In genomic region chr8:13430866-13431265, GRCm38 (mm10) we compare ENCODE assay signal across 21 mouse cellular contexts. TPM values are rescaled to one million over a fixed set of nuclear protein-coding genes. Genes with fewer than 3 reads are reported as not detected.
DNase-seq lines count a peak whose midpoint lies in the region; ATAC-seq and TF ChIP-seq lines count a peak whose summit lies in the region.
"Had no signal": no experiment of that assay in that cellular context is flagged by ENCODE, and none has a peak within 500 bp of the region (broad histone marks: within the 10 kb centered on the region; RNA-seq: fewer than 3 reads in every experiment).

No protein-coding gene starts in this region.

- H3K36me3 ChIP-seq in heart, embryonic 11.5 days (ENCODE audit: control insufficient read depth, insufficient read depth, low read length) = no peaks in the 10 kb centered on the region
- no peaks in the 10 kb centered on the region for H3K36me3 ChIP-seq in hindbrain, embryonic 13.5 days
- no peaks in the 10 kb centered on the region for H3K36me3 ChIP-seq in hindbrain, postnatal 0 days (ENCODE audit: insufficient read depth, low read length)
- H3K36me3 ChIP-seq in small intestine, adult 2 months (ENCODE audit: control insufficient read depth, insufficient read depth, low read length) = no peaks in the 10 kb centered on the region
- H3K36me3 ChIP-seq: forebrain, embryonic 15.5 days; heart, embryonic 13.5 days had no signal

- no peak for TF ChIP-seq CTCF in hindbrain, postnatal 0 days (IDR thresholded peaks at IDR 0.05; ENCODE audit: low read depth)
- no peak for TF ChIP-seq CTCF in small intestine, adult 2 months (IDR thresholded peaks at IDR 0.05; ENCODE audit: extremely low read depth, insufficient read length, insufficient replicate concordance, low read depth, low read length)

- TF ChIP-seq POLR2A in small intestine, adult 2 months (IDR thresholded peaks at IDR 0.05; ENCODE audit: low read depth, low read length) = no peak

- no peak for ATAC-seq in heart, embryonic 11.5 days (replicated peaks; ENCODE audit: insufficient number of reproducible peaks, low FRiP score, low TSS enrichment)
- no peak for ATAC-seq in hindbrain, embryonic 13.5 days (ENCODE audit: low FRiP score)
- ATAC-seq in hindbrain, postnatal 0 days = no peak
- ATAC-seq: forebrain, embryonic 15.5 days; intestine, embryonic 16.5 days had no signal

- H3K9ac ChIP-seq in heart, embryonic 11.5 days (ENCODE audit: low read depth, low read length) = no peak overlapping the region
- H3K9ac ChIP-seq in hindbrain, embryonic 13.5 days = no peak overlapping the region
- no peak overlapping the region for H3K9ac ChIP-seq in hindbrain, postnatal 0 days (replicated peaks; ENCODE audit: low read length)
- H3K9ac ChIP-seq: forebrain, embryonic 15.5 days; heart, embryonic 13.5 days had no signal

- H3K9me3 ChIP-seq in heart, embryonic 11.5 days (replicated peaks; ENCODE audit: control insufficient read depth, low read length) = no peaks in the 10 kb centered on the region
- no peaks in the 10 kb centered on the region for H3K9me3 ChIP-seq in hindbrain, embryonic 13.5 days
- no peaks in the 10 kb centered on the region for H3K9me3 ChIP-seq in hindbrain, postnatal 0 days (ENCODE audit: low read length)
- H3K9me3 ChIP-seq: forebrain, embryonic 15.5 days; heart, embryonic 13.5 days had no signal

- H3K4me1 ChIP-seq in heart, embryonic 11.5 days (ENCODE audit: control insufficient read depth, insufficient read depth, low read length) = no peaks in the 10 kb centered on the region
- H3K4me1 ChIP-seq in hindbrain, embryonic 13.5 days (replicated peaks) = peaks cover 9% of the 10 kb centered on the region
- no peaks in the 10 kb centered on the region for H3K4me1 ChIP-seq in hindbrain, postnatal 0 days (ENCODE audit: insufficient read depth, low read length)
- H3K4me1 ChIP-seq in small intestine, adult 2 months (ENCODE audit: control insufficient read depth, insufficient read depth, insufficient read length, low read length) = no peaks in the 10 kb centered on the region
- H3K4me1 ChIP-seq: forebrain, embryonic 15.5 days had no signal

- H3K4me3 ChIP-seq in heart, embryonic 11.5 days (ENCODE audit: low read depth, low read length) = no peak overlapping the region
- H3K4me3 ChIP-seq in hindbrain, embryonic 13.5 days = no peak overlapping the region
- no peak overlapping the region for H3K4me3 ChIP-seq in hindbrain, postnatal 0 days (ENCODE audit: low read length)
- H3K4me3 ChIP-seq in small intestine, adult 2 months (ENCODE audit: low read depth, low read length) = peak overlapping the region; percentile 25
- H3K4me3 ChIP-seq: forebrain, embryonic 15.5 days; heart, embryonic 13.5 days had no signal

- no peak overlapping the region for H3K4me2 ChIP-seq in heart, embryonic 11.5 days
- no peak overlapping the region for H3K4me2 ChIP-seq in hindbrain, embryonic 13.5 days
- no peak overlapping the region for H3K4me2 ChIP-seq in hindbrain, postnatal 0 days (ENCODE audit: low read depth, low read length)
- H3K4me2 ChIP-seq: forebrain, embryonic 15.5 days; heart, embryonic 13.5 days had no signal

- peaks cover 20% of the 10 kb centered on the region for H3K27me3 ChIP-seq in heart, embryonic 11.5 days (ENCODE audit: control insufficient read depth, insufficient read depth, low read length)
- H3K27me3 ChIP-seq in hindbrain, embryonic 13.5 days = peaks cover 24% of the 10 kb centered on the region
- H3K27me3 ChIP-seq in hindbrain, postnatal 0 days (ENCODE audit: insufficient read depth, low read length) = 0 out of 2 replicates have a peak, but pooled peaks cover 4% of the 10 kb centered on the region
- peaks cover 12% of the 10 kb centered on the region for H3K27me3 ChIP-seq in small intestine, adult 2 months (ENCODE audit: control insufficient read depth, insufficient read depth, low read length)

- no peak overlapping the region for H3K27ac ChIP-seq in heart, embryonic 11.5 days (ENCODE audit: low read depth, low read length)
- H3K27ac ChIP-seq in hindbrain, embryonic 13.5 days = 0 out of 2 replicates have a peak overlapping the region, but pooled peaks have one; percentile 5
- H3K27ac ChIP-seq in hindbrain, postnatal 0 days = no peak overlapping the region
- peak overlapping the region; percentile 73 for H3K27ac ChIP-seq in small intestine, adult 2 months (ENCODE audit: insufficient read depth, low read depth, low read length)
- H3K27ac ChIP-seq: forebrain, embryonic 15.5 days; heart, embryonic 13.5 days had no signal

- DNase-seq in heart, adult 11 months = peak; percentile 96
- no peak for DNase-seq in hindbrain, postnatal 0 days (ENCODE audit: low spot score)
- DNase-seq in kidney, postnatal 36 days = peak; percentile 12 to 32
- no peak for DNase-seq in kidney, postnatal 10 days
- DNase-seq: adrenal gland, adult 2 months; adrenal gland, postnatal 25 days; cerebellum, adult 2 months; gastrocnemius, postnatal 10 days; kidney, adult 9 months had no signal

RNA-seq across cellular contexts. Expression of gene Tmem255b, which starts 4.1 kb away (rescaled TPM):
- polyA plus RNA-seq in heart, embryonic 11.5 days (2014; fragmentation: Nextera tagmentation; extraction: Ambion mirVana) = 0.25 and 0.33 TPM in 2 replicates
- polyA plus RNA-seq in hindbrain, embryonic 13.5 days (2015; fragmentation: Nextera tagmentation; extraction: Ambion mirVana) = 0.39 and 0.62 TPM in 2 replicates
- 1.6 and 5.9 TPM in 2 replicates for total RNA-seq in hindbrain, postnatal 0 days (2014; rRNA removed)
- 4.3 and 4.6 TPM in 2 replicates for polyA plus RNA-seq in hindbrain, postnatal 0 days (2015; fragmentation: Nextera tagmentation; extraction: Ambion mirVana)
- polyA plus RNA-seq in small intestine, adult 2 months (2012; rRNA removed) = 7.3 and 11.0 TPM in 2 replicates
- total RNA-seq: CH12.LX; hematopoietic stem cell, adult 5-6 weeks had no signal
- polyA plus RNA-seq: forebrain, embryonic 11.5 days; forebrain, embryonic 15.5 days had no signal

RNA-seq across cellular contexts. Expression of gene Grk1, which starts 26.0 kb away (rescaled TPM):
- polyA plus RNA-seq in heart, embryonic 11.5 days (2014; fragmentation: Nextera tagmentation; extraction: Ambion mirVana) = 0.04 and 0.06 TPM in 2 replicates
- polyA plus RNA-seq in hindbrain, embryonic 13.5 days (2015; fragmentation: Nextera tagmentation; extraction: Ambion mirVana) = not detected in 2 replicates
- total RNA-seq in hindbrain, postnatal 0 days (2014; rRNA removed) = not detected in 2 replicates
- polyA plus RNA-seq in hindbrain, postnatal 0 days (2015; fragmentation: Nextera tagmentation; extraction: Ambion mirVana) = not detected in 2 replicates
- not detected in 2 replicates for polyA plus RNA-seq in small intestine, adult 2 months (2012; rRNA removed)
- total RNA-seq: adrenal gland, adult 2 months; adrenal gland, postnatal 25 days; CH12.LX; hematopoietic stem cell, adult 5-6 weeks had no signal
- polyA plus RNA-seq: adrenal gland, adult 2 months; gonadal fat pad, adult 2 months; heart, embryonic 13.5 days; heart, postnatal 0 days; intestine, embryonic 16.5 days had no signal

RNA-seq across cellular contexts. Expression of gene Atp4b, which starts 34.2 kb away (rescaled TPM):
- polyA plus RNA-seq in heart, embryonic 11.5 days (2014; fragmentation: Nextera tagmentation; extraction: Ambion mirVana) = 0.21 TPM in 1 of 2 replicates, not detected in the other
- not detected in 2 replicates for polyA plus RNA-seq in hindbrain, embryonic 13.5 days (2015; fragmentation: Nextera tagmentation; extraction: Ambion mirVana)
- total RNA-seq in hindbrain, postnatal 0 days (2014; rRNA removed) = not detected in 2 replicates
- not detected in 2 replicates for polyA plus RNA-seq in hindbrain, postnatal 0 days (2015; fragmentation: Nextera tagmentation; extraction: Ambion mirVana)
- polyA plus RNA-seq in small intestine, adult 2 months (2012; rRNA removed) = 0.06 and 0.13 TPM in 2 replicates
- total RNA-seq: adrenal gland, postnatal 25 days; CH12.LX; gastrocnemius, postnatal 10 days; hematopoietic stem cell, adult 5-6 weeks had no signal
- polyA plus RNA-seq: cerebellum, adult 2 months; embryonic facial prominence, embryonic 11.5 days; forebrain, embryonic 11.5 days; forebrain, embryonic 15.5 days; intestine, embryonic 16.5 days had no signal

Comparison
In these comparisons a context has a peak if more than half of its experiments do, and no peak if none do; other contexts are left out.
1. DNase-seq: peak in heart, adult 11 months (single experiment) and kidney, postnatal 36 days (2 of 2); none in hindbrain, postnatal 0 days (single experiment) and kidney, postnatal 10 days (single experiment).
2. H3K27ac ChIP-seq: peak in hindbrain, embryonic 13.5 days (single experiment) and small intestine, adult 2 months (single experiment); none in heart, embryonic 11.5 days (single experiment) and hindbrain, postnatal 0 days (single experiment).